Mouse (Mus musculus) gonadal fat pad, adult 2 months (tissue): Measurements from ENCODE around the gene Nbea. TPM values are rescaled to one million over a fixed set of nuclear protein-coding genes. Genes with fewer than 3 reads are reported as not detected.
"Not testable (repeated sequence)": the region's sequence is repeated elsewhere in the genome, so short reads cannot be mapped to it uniquely, and the experiment has no call there.

Experiments
- DNase-seq: peaks from one replicate; pipeline ENCODE4 v3.0.0-alpha.2; 2012; ENCODE audit warnings: low read depth
- polyA plus RNA-seq: library from polyadenylated mRNA; depleted of rRNA; stranded (reverse); fragments of >200 nt; gene quantifications from 2 replicates; pipeline ENCODE4 v1.2.3, GENCODE M21; 2012

The Nbea gene
- polyA plus RNA-seq, 1 experiment: 16.6 TPM

- DNase-seq: no peak
Measured at GRCm38 (mm10) chr3:55661678-55662445, 521.6 kb downstream of the Nbea start.

GRCm38 (mm10) chr3:55660261-55660838, 523.2 kb downstream of the Nbea start:
- DNase-seq: no peak

GRCm38 (mm10) chr3:55659558-55660215, 523.8 kb downstream of the Nbea start:
- no peak for DNase-seq

- DNase-seq: peak; percentile 30
Measured at GRCm38 (mm10) chr3:55652321-55652720, 531.2 kb downstream of the Nbea start.

GRCm38 (mm10) chr3:55651877-55652276, 531.6 kb downstream of the Nbea start:
- DNase-seq: no peak

GRCm38 (mm10) chr3:55649541-55649940, 534.0 kb downstream of the Nbea start:
- no peak for DNase-seq

- no peak for DNase-seq
Measured at GRCm38 (mm10) chr3:55648299-55648698, 535.2 kb downstream of the Nbea start.

GRCm38 (mm10) chr3:55647176-55647575, 536.3 kb downstream of the Nbea start:
- DNase-seq: no peak

- DNase-seq: no peak
Measured at GRCm38 (mm10) chr3:55646437-55646836, 537.1 kb downstream of the Nbea start.

GRCm38 (mm10) chr3:55644035-55644618, 539.4 kb downstream of the Nbea start:
- DNase-seq: no peak

GRCm38 (mm10) chr3:55637660-55638059, 545.8 kb downstream of the Nbea start:
- DNase-seq: no peak

- no peak for DNase-seq
Measured at GRCm38 (mm10) chr3:55635542-55636172, 547.8 kb downstream of the Nbea start.

GRCm38 (mm10) chr3:55627054-55627453, 556.4 kb downstream of the Nbea start:
- DNase-seq: no peak

GRCm38 (mm10) chr3:55621958-55622357, 561.5 kb downstream of the Nbea start:
- not testable (repeated sequence) for DNase-seq

- no peak for DNase-seq
Measured at GRCm38 (mm10) chr3:55618396-55618795, 565.1 kb downstream of the Nbea start.

- DNase-seq: no peak
Measured at GRCm38 (mm10) chr3:55612459-55613115, 570.9 kb downstream of the Nbea start.

GRCm38 (mm10) chr3:55612023-55612422, 571.5 kb downstream of the Nbea start:
- DNase-seq: no peak

GRCm38 (mm10) chr3:55610191-55610590, 573.3 kb downstream of the Nbea start:
- DNase-seq: no peak

- no peak for DNase-seq
Measured at GRCm38 (mm10) chr3:55600286-55600685, 583.2 kb downstream of the Nbea start.

- DNase-seq: no peak
Measured at GRCm38 (mm10) chr3:55599366-55600085, 584.0 kb downstream of the Nbea start.

- no peak for DNase-seq
Measured at GRCm38 (mm10) chr3:55598681-55599080, 584.8 kb downstream of the Nbea start.
